Mouse (Mus musculus) skeletal muscle tissue, adult 2 months (tissue): ENCODE data around the gene Wasf1.

Experiments used
- DNase-seq: peaks from one replicate; pipeline ENCODE4 v3.0.0-alpha.2; 2012; ENCODE audit warnings: low read depth, low spot score

Gene Wasf1

GRCm38 (mm10) chr10:40889146-40889545, 5.9 kb downstream of the Wasf1 start:
- DNase-seq: no peak

- no peak for DNase-seq
These were observed 12.5 kb downstream of the Wasf1 start for GRCm38 (mm10) chr10:40895765-40896164.

- no peak for DNase-seq
These were observed 13.4 kb downstream of the Wasf1 start for GRCm38 (mm10) chr10:40896656-40897055.

GRCm38 (mm10) chr10:40901786-40902185, 18.5 kb downstream of the Wasf1 start:
- no peak for DNase-seq

GRCm38 (mm10) chr10:40906131-40906530, 22.9 kb downstream of the Wasf1 start:
- DNase-seq: no peak

GRCm38 (mm10) chr10:40906802-40907201, 23.5 kb downstream of the Wasf1 start:
- DNase-seq: no peak

- no peak for DNase-seq
These were observed 25.3 kb downstream of the Wasf1 start for GRCm38 (mm10) chr10:40908580-40908979.

- no peak for DNase-seq
These were observed 27.5 kb downstream of the Wasf1 start for GRCm38 (mm10) chr10:40910811-40911210.

GRCm38 (mm10) chr10:40915240-40915639, 32.0 kb downstream of the Wasf1 start:
- no peak for DNase-seq

- DNase-seq: no peak
These were observed 35.6 kb downstream of the Wasf1 start for GRCm38 (mm10) chr10:40918669-40919440.

- no peak for DNase-seq
These were observed 36.2 kb downstream of the Wasf1 start for GRCm38 (mm10) chr10:40919464-40919863.

GRCm38 (mm10) chr10:40932995-40933394, 49.7 kb downstream of the Wasf1 start:
- no peak for DNase-seq

- DNase-seq: no peak
These were observed 53.0 kb downstream of the Wasf1 start for GRCm38 (mm10) chr10:40936160-40936726.

GRCm38 (mm10) chr10:40937569-40937968, 54.3 kb downstream of the Wasf1 start:
- no peak for DNase-seq

GRCm38 (mm10) chr10:40942688-40943087, 59.4 kb downstream of the Wasf1 start:
- no peak for DNase-seq

- DNase-seq: no peak
These were observed 66.9 kb downstream of the Wasf1 start for GRCm38 (mm10) chr10:40950176-40950575.

- DNase-seq: no peak
These were observed 72.9 kb downstream of the Wasf1 start for GRCm38 (mm10) chr10:40956206-40956605.

- no peak for DNase-seq
These were observed 78.1 kb downstream of the Wasf1 start for GRCm38 (mm10) chr10:40961365-40961764.

- no peak for DNase-seq
These were observed 78.7 kb downstream of the Wasf1 start for GRCm38 (mm10) chr10:40962008-40962407.

- DNase-seq: no peak
These were observed 81.3 kb downstream of the Wasf1 start for GRCm38 (mm10) chr10:40964546-40964945.

- no peak for DNase-seq
These were observed 85.3 kb downstream of the Wasf1 start for GRCm38 (mm10) chr10:40968551-40968950.

- DNase-seq: no peak
These were observed 86.2 kb downstream of the Wasf1 start for GRCm38 (mm10) chr10:40969372-40970033.
